Mouse (Mus musculus) MEL (cell line): ENCODE data around the gene Zup1. TPM values are rescaled to one million over a fixed set of nuclear protein-coding genes. Genes with fewer than 3 reads are reported as not detected.
A peak's percentile ranks its signal among the peaks of the same experiment; 100 is the strongest.

Source experiments
- DNase-seq: peaks from one replicate; pipeline ENCODE4 v3.0.0; 2011; ENCODE audit warnings: low read depth, low spot score
- H3K27ac ChIP-seq: 2 replicates; pipeline ENCODE4 v1.5.1; 2012; ENCODE audit warnings: low read depth, mild to moderate bottlenecking, control low read depth, low read length, moderate library complexity; ENCODE audit not compliant: control insufficient read depth
- H3K27me3 ChIP-seq, 2 experiments: fragments of 150-350 bp in 1 of 2; sonication (generic) in 1 of 2; 2 replicates each; pipeline ENCODE4 v1.6.1; 2012; ENCODE audit warnings: low read length in 2 of 2, mild to moderate bottlenecking in 2 of 2, improper control_type of control experiment in 1 of 2, moderate library complexity in 1 of 2; ENCODE audit not compliant: insufficient read depth in 2 of 2, control insufficient read depth in 1 of 2
- H3K36me3 ChIP-seq, 2 experiments: 2 replicates each; pipeline ENCODE4 v1.6.1; 2012 to 2014; ENCODE audit warnings: low read length in 2 of 2, improper control_type of control experiment in 1 of 2, inconsistent platforms in 1 of 2, mild to moderate bottlenecking in 1 of 2; ENCODE audit not compliant: insufficient read depth in 2 of 2, control insufficient read depth in 1 of 2
- H3K4me1 ChIP-seq, 2 experiments: fragments of 150-350 bp in 1 of 2; sonication (generic) in 1 of 2; 2 replicates each; pipeline ENCODE4 v1.6.1; 2012; ENCODE audit warnings: low read length in 2 of 2, improper control_type of control experiment in 1 of 2, mild to moderate bottlenecking in 1 of 2; ENCODE audit not compliant: insufficient read depth in 2 of 2, control insufficient read depth in 1 of 2
- H3K4me3 ChIP-seq, 2 experiments: fragments of 150-350 bp in 1 of 2; sonication (generic) in 1 of 2; 2 replicates each; pipeline ENCODE4 v1.5.1; 2012; ENCODE audit warnings: low read depth in 2 of 2, low read length in 2 of 2, mild to moderate bottlenecking in 2 of 2, moderate library complexity in 2 of 2, control low read depth in 1 of 2, improper control_type of control experiment in 1 of 2; ENCODE audit not compliant: control insufficient read depth in 1 of 2, insufficient read depth in 1 of 2
- H3K79me2 ChIP-seq: 2 replicates; pipeline ENCODE4 v1.6.1; 2012; ENCODE audit warnings: mild to moderate bottlenecking, low read length, moderate library complexity; ENCODE audit not compliant: control insufficient read depth, poor library complexity, insufficient read depth
- H3K9ac ChIP-seq: 2 replicates; pipeline ENCODE4 v1.6.1; 2012; ENCODE audit warnings: low read depth, mild to moderate bottlenecking, control low read depth, low read length, moderate library complexity; ENCODE audit not compliant: control insufficient read depth, poor library complexity, severe bottlenecking
- H3K9me3 ChIP-seq: fragments of 150-350 bp; sonication (generic); replicated peaks from 2 replicates; pipeline ENCODE4 v1.6.1; 2012; ENCODE audit warnings: mild to moderate bottlenecking, low read length, improper control_type of control experiment, moderate library complexity; ENCODE audit not compliant: insufficient read depth
- CHD1 ChIP-seq: IDR thresholded peaks from 2 replicates; pipeline ENCODE4 v1.6.1; 2012; ENCODE audit warnings: low read depth, mild to moderate bottlenecking, inconsistent platforms, low read length, improper control_type of control experiment
- CHD2 ChIP-seq: IDR thresholded peaks from 2 replicates; pipeline ENCODE4 v1.6.1; 2011; ENCODE audit warnings: low read length, improper control_type of control experiment
- E2F4 ChIP-seq: IDR thresholded peaks from 2 replicates; pipeline ENCODE4 v1.6.1; 2011; ENCODE audit warnings: low read depth, low read length, improper control_type of control experiment, borderline replicate concordance
- ELF1 ChIP-seq: IDR thresholded peaks from 2 replicates; pipeline ENCODE4 v1.6.1; 2014; ENCODE audit warnings: low read depth, mild to moderate bottlenecking, inconsistent platforms, low read length, improper control_type of control experiment, moderate library complexity
- EP300 ChIP-seq, 2 experiments: IDR thresholded peaks; 2 replicates each; pipeline ENCODE4 v1.6.1; 2011; ENCODE audit warnings: improper control_type of control experiment in 2 of 2, low read length in 2 of 2, low read depth in 1 of 2, mild to moderate bottlenecking in 1 of 2
- ETS1 ChIP-seq: IDR thresholded peaks from 2 replicates; pipeline ENCODE4 v1.6.1; 2012; ENCODE audit warnings: low read depth, mild to moderate bottlenecking, inconsistent platforms, low read length, improper control_type of control experiment, moderate library complexity
- GATA1 ChIP-seq: IDR thresholded peaks from 2 replicates; pipeline ENCODE4 v1.6.1; 2011; ENCODE audit warnings: low read depth, low read length, improper control_type of control experiment
- HCFC1 ChIP-seq: IDR thresholded peaks from 2 replicates; pipeline ENCODE4 v1.6.1; 2012; ENCODE audit warnings: low read depth, mild to moderate bottlenecking, inconsistent platforms, low read length, improper control_type of control experiment, moderate library complexity
- JUND ChIP-seq: IDR thresholded peaks from 2 replicates; pipeline ENCODE4 v1.6.1; 2011; ENCODE audit warnings: low read depth, mild to moderate bottlenecking, improper control_type of control experiment, low read length
- KAT2A ChIP-seq: conservative IDR thresholded peaks from 2 replicates; pipeline ENCODE4 v1.6.1; 2012; ENCODE audit warnings: low read depth, low read length, improper control_type of control experiment, inconsistent platforms
- MAX ChIP-seq: IDR thresholded peaks from 2 replicates; pipeline ENCODE4 v1.6.1; 2011; ENCODE audit warnings: low read length, improper control_type of control experiment
- MAZ ChIP-seq: IDR thresholded peaks from 2 replicates; pipeline ENCODE4 v1.6.1; 2012; ENCODE audit warnings: low read depth, mild to moderate bottlenecking, inconsistent platforms, low read length, improper control_type of control experiment
- MXI1 ChIP-seq: IDR thresholded peaks from 2 replicates; pipeline ENCODE4 v1.6.1; 2011; ENCODE audit warnings: mild to moderate bottlenecking, low read depth, low read length, improper control_type of control experiment
- MYC ChIP-seq: IDR thresholded peaks from 2 replicates; pipeline ENCODE4 v1.6.1; 2011; ENCODE audit warnings: low read depth, mild to moderate bottlenecking, low read length, improper control_type of control experiment, moderate library complexity
- NELFE ChIP-seq: IDR thresholded peaks from 2 replicates; pipeline ENCODE4 v1.6.1; 2011; ENCODE audit warnings: low read depth, low read length, improper control_type of control experiment
- POLR2A ChIP-seq, 2 experiments: IDR thresholded peaks; 2 replicates each; pipeline ENCODE4 v1.6.1; 2011 to 2012; ENCODE audit warnings: low read length in 2 of 2, mild to moderate bottlenecking in 2 of 2, control low read depth in 1 of 2, improper control_type of control experiment in 1 of 2, low read depth in 1 of 2, moderate library complexity in 1 of 2; ENCODE audit not compliant: control insufficient read depth in 1 of 2, insufficient read depth in 1 of 2, poor library complexity in 1 of 2
- POLR2AphosphoS2 ChIP-seq: IDR thresholded peaks from 2 replicates; pipeline ENCODE4 v1.6.1; 2011; ENCODE audit warnings: low read length, improper control_type of control experiment
- POLR2AphosphoS5 ChIP-seq: IDR thresholded peaks from 2 replicates; pipeline ENCODE4 v1.6.1; 2012; ENCODE audit warnings: low read depth, borderline replicate concordance, mild to moderate bottlenecking, inconsistent platforms, low read length, moderate library complexity, mixed read lengths
- RCOR1 ChIP-seq: IDR thresholded peaks from 2 replicates; pipeline ENCODE4 v1.6.1; 2012; ENCODE audit warnings: low read depth, mild to moderate bottlenecking, inconsistent platforms, low read length, improper control_type of control experiment
- SIN3A ChIP-seq: IDR thresholded peaks from 2 replicates; pipeline ENCODE4 v1.6.1; 2012; ENCODE audit warnings: low read length, improper control_type of control experiment, inconsistent platforms
- SMC3 ChIP-seq: IDR thresholded peaks from 2 replicates; pipeline ENCODE4 v1.6.1; 2011; ENCODE audit warnings: low read depth, low read length, improper control_type of control experiment
- TAL1 ChIP-seq: IDR thresholded peaks from 2 replicates; pipeline ENCODE4 v1.6.1; 2012; ENCODE audit warnings: mild to moderate bottlenecking, inconsistent platforms, low read length, moderate library complexity, mixed read lengths
- TBP ChIP-seq: IDR thresholded peaks from 2 replicates; pipeline ENCODE4 v1.8.0; 2011; ENCODE audit warnings: low read depth, low read length, improper control_type of control experiment
- TCF12 ChIP-seq: IDR thresholded peaks from 2 replicates; pipeline ENCODE4 v1.6.1; 2014; ENCODE audit warnings: low read depth, mild to moderate bottlenecking, inconsistent platforms, low read length, improper control_type of control experiment, moderate library complexity
- UBTF ChIP-seq: IDR thresholded peaks from 2 replicates; pipeline ENCODE4 v1.6.1; 2012; ENCODE audit warnings: low read depth, mild to moderate bottlenecking, inconsistent platforms, low read length, improper control_type of control experiment, moderate library complexity, borderline replicate concordance; ENCODE audit not compliant: insufficient read depth
- USF1 ChIP-seq: IDR thresholded peaks from 2 replicates; pipeline ENCODE4 v1.6.1; 2014; ENCODE audit warnings: low read depth, mild to moderate bottlenecking, inconsistent platforms, low read length, improper control_type of control experiment, moderate library complexity
- USF2 ChIP-seq, 2 experiments: IDR thresholded peaks; 2 replicates each; pipeline ENCODE4 v1.6.1; 2011 to 2012; ENCODE audit warnings: improper control_type of control experiment in 2 of 2, low read length in 2 of 2, borderline replicate concordance in 1 of 2, inconsistent platforms in 1 of 2, low read depth in 1 of 2, mild to moderate bottlenecking in 1 of 2; ENCODE audit not compliant: insufficient read depth in 1 of 2
- ZC3H11A ChIP-seq: IDR thresholded peaks from 2 replicates; pipeline ENCODE4 v1.6.1; 2012; ENCODE audit warnings: low read depth, mild to moderate bottlenecking, inconsistent platforms, low read length, improper control_type of control experiment
- ZMIZ1 ChIP-seq: IDR thresholded peaks from 2 replicates; pipeline ENCODE4 v1.6.1; 2012; ENCODE audit warnings: low read depth, mild to moderate bottlenecking, inconsistent platforms, low read length, improper control_type of control experiment, moderate library complexity
- ZNF384 ChIP-seq: IDR thresholded peaks from 2 replicates; pipeline ENCODE4 v1.6.1; 2012; ENCODE audit warnings: low read depth, mild to moderate bottlenecking, inconsistent platforms, low read length, improper control_type of control experiment
- polyA plus RNA-seq, 2 experiments: library from polyadenylated mRNA; stranded (reverse) in 1 of 2; unstranded in 1 of 2; fragments of >175 nt in 1 of 2; fragments of >200 nt in 1 of 2; gene quantifications; 2 replicates each; pipeline versions ENCODE4 v1.2.1 to v1.2.4; 2012; ENCODE audit warnings: low replicate concordance in 2 of 2, low read depth in 1 of 2; ENCODE audit not compliant: insufficient read length in 2 of 2, insufficient read depth in 1 of 2, missing spikeins in 1 of 2
- total RNA-seq: library from RNA; depleted of rRNA; stranded (reverse); fragments of 300-350 nt; gene quantifications from 2 replicates; pipeline ENCODE4 v1.2.3, GENCODE M21; 2012; rRNA removed

Gene Zup1
- total RNA-seq (6.6 and 6.9 TPM in 2 replicates), polyA plus RNA-seq (1 to 10 TPM in 1 of 2 experiments, not detected in 1; 6.0 TPM)

DNA sequence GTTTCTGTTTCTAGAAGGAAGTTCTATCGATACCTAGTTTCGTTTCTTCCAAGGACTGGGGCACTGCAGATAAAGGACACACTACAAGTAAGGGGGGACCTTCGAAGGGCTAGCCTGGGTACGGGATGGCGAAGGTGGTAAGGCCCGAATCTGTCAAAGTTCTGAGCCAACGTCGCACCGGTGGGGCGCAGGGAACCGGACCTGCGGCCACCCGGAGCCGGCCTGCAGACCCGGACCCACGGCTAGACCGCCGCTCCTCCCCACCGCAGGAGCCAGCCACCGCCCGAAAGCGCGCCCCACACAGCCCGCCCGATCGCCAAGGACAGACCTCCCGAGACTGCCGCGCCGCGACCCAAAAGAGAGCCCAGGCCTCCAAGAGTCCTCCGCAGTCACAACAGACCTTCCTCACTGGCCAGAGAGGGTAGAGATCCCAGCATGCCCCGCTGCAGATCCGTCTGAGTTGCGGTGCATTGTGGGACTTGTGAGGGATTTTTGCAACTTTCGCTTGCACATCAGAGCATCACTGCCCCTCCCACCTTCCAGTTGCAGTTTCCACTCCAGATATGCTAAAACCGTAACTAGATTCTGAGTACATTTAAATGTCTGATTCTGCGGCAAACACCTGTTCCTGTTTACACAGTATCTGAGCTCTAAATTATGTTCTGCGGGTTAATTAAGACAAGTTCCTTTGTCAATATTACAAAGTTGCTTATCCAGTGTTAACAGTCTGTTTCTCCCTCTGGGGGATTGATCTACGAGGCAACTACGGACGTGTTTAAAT lies at the start of gene Zup1:
TSS of gene Zup1 (minus strand) at position 467 of the 781 bp plus-strand sequence.
- TF ChIP-seq EP300 (IDR thresholded peaks at IDR 0.05; ENCODE audit: low read depth in 1 of 2, low read length in 2 of 2) (0 out of 4 replicates have a peak, but pooled peaks of 1 of the 2 experiments have one; percentile 17), ELF1 (no peak), POLR2AphosphoS2 (peak; percentile 72; the same call in 1 of the 2 replicates), CHD2 (no peak), MYC (no peak), KAT2A (peak; percentile 43), SMC3 (no peak), ETS1 (peak; percentile 57; the same call in 1 of the 2 replicates), TAL1 (no peak), POLR2AphosphoS5 (no peak), E2F4 (no peak), USF2 (IDR thresholded peaks at IDR 0.05; ENCODE audit: borderline replicate concordance in 1 of 2, insufficient read depth in 1 of 2, low read depth in 1 of 2, low read length in 2 of 2) (no peak), TBP (peak; percentile 87), CHD1 (no peak), UBTF (no peak), TCF12 (peak; percentile 36), ZC3H11A (no peak), USF1 (no peak), JUND (no peak), MAX (peak; percentile 67; the same call in 1 of the 2 replicates), ZMIZ1 (0 out of 2 replicates have a peak, but pooled peaks have one; percentile 34), SIN3A (peak; percentile 92), RCOR1 (no peak), MAZ (peak; percentile 39; the same call in 1 of the 2 replicates), POLR2A (IDR thresholded peaks at IDR 0.05; ENCODE audit: control insufficient read depth in 1 of 2, insufficient read depth in 1 of 2, low read depth in 1 of 2, low read length in 2 of 2, poor library complexity in 1 of 2) (peak; percentile 66 to 89; a peak in 3 of 4 replicates), HCFC1 (peak; percentile 87), ZNF384 (no peak), NELFE (peak; percentile 82), GATA1 (no peak), MXI1 (peak; percentile 90)
- peak within 1 kb of the TSS; percentile 95 to 100 for H3K4me3 ChIP-seq
- H3K9me3 ChIP-seq: no peaks in the 10 kb centered on the region
- no peaks in the 10 kb centered on the region for H3K27me3 ChIP-seq
- H3K4me1 ChIP-seq: peaks cover 7 to 11% of the 10 kb centered on the region in 2 experiments; a peak in 3 of 4 replicates
- H3K9ac ChIP-seq: peak within 1 kb of the TSS; percentile 97
- DNase-seq: peak; percentile 96
- H3K27ac ChIP-seq: peak within 1 kb of the TSS; percentile 75
- H3K79me2 ChIP-seq: peaks cover 16% of the 10 kb centered on the region
- peaks cover 17 to 22% of the 10 kb centered on the region in 2 experiments for H3K36me3 ChIP-seq
